Mouse (Mus musculus) ES-E14 (cell line): Measurements from ENCODE around the gene H2-M3.

Source experiments
- CHD2 ChIP-seq: IDR thresholded peaks from 2 replicates; pipeline ENCODE4 v1.6.1; 2014; ENCODE audit warnings: mild to moderate bottlenecking, low read depth, low read length, inconsistent platforms
- HCFC1 ChIP-seq: IDR thresholded peaks from 2 replicates; pipeline ENCODE4 v1.6.1; 2012; ENCODE audit warnings: low read length, inconsistent platforms, borderline replicate concordance; ENCODE audit not compliant: insufficient read depth

GRCm38 (mm10) chr17:37308483-37308882 is 38.5 kb downstream of the H2-M3 start:
- TF ChIP-seq CHD2 (no peak), HCFC1 (no peak)
